Mouse (Mus musculus) olfactory bulb, adult 2 months (tissue): ENCODE results near the gene Gm5269.

Source experiments
- CTCF ChIP-seq: fragments of 200-500 bp; IDR thresholded peaks from 2 replicates; pipeline ENCODE4 v1.5.1; 2012; ENCODE audit warnings: low read depth, mild to moderate bottlenecking, low read length, moderate library complexity; ENCODE audit not compliant: insufficient read depth
- POLR2A ChIP-seq: fragments of 200-500 bp; IDR thresholded peaks from 2 replicates; pipeline ENCODE4 v1.6.1; 2012; ENCODE audit warnings: mild to moderate bottlenecking, low read depth, low read length, moderate library complexity; ENCODE audit not compliant: insufficient read depth

DNA sequence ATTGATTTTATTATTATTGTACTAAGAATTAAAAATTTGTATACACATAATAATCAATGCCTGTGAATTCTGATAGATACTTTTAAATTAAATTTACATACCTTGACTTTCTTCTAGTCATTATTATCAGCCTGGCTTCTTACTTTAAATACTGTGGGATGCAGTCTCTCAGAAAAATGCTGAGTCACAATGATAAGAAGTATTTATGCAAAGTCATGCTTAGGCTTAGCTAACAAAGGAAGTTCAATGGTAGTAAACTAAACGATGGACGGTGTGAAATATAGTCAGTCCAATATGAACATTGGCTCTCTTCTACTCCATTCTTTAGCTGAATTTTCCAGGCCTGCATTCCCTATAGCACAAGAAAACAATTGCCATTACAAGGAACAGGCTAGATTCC is 16.8 kb downstream of the Gm5269 start:
- TF ChIP-seq CTCF (no peak), POLR2A (no peak)
